Mouse (Mus musculus) embryonic facial prominence, embryonic 11.5 days (tissue): ENCODE measurements around the gene Steap1. TPM values are rescaled to one million over a fixed set of nuclear protein-coding genes. Genes with fewer than 3 reads are reported as not detected.

Experiments used
- ATAC-seq: fragments of 200-750 bp; cut with Nextera tagmentation; replicated peaks from 2 replicates; pipeline ENCODE4 v1.8.0; 2017; ENCODE audit warnings: low read depth; ENCODE audit not compliant: insufficient number of reproducible peaks, low FRiP score, low TSS enrichment
- DNase-seq: peaks from one replicate; pipeline ENCODE4 v3.0.0-alpha.2; 2015; ENCODE audit warnings: low spot score
- H3K27ac ChIP-seq: fragments of 300-500 bp; sonication (generic); replicated peaks from 2 replicates; pipeline ENCODE4 v1.5.1; 2014; ENCODE audit warnings: mild to moderate bottlenecking, low read depth, low read length, control low read depth
- H3K27me3 ChIP-seq: fragments of 300-500 bp; sonication (generic); 2 replicates; pipeline ENCODE4 v1.6.1; 2014; ENCODE audit warnings: mild to moderate bottlenecking, low read length, moderate library complexity, mixed read lengths; ENCODE audit not compliant: control insufficient read depth, insufficient read depth
- H3K36me3 ChIP-seq: fragments of 300-500 bp; sonication (generic); replicated peaks from 2 replicates; pipeline ENCODE4 v1.6.1; 2014; ENCODE audit warnings: low read depth, mild to moderate bottlenecking, low read length, moderate library complexity, mixed read lengths; ENCODE audit not compliant: control insufficient read depth, insufficient read depth
- H3K4me1 ChIP-seq: fragments of 300-500 bp; sonication (generic); 2 replicates; pipeline ENCODE4 v1.6.1; 2014; ENCODE audit warnings: low read length, mixed read lengths; ENCODE audit not compliant: control insufficient read depth, insufficient read depth
- H3K4me2 ChIP-seq: fragments of 300-500 bp; sonication (generic); 2 replicates; pipeline ENCODE4 v1.6.1; 2014; ENCODE audit warnings: low read depth, mild to moderate bottlenecking, control low read depth, low read length, moderate library complexity
- H3K4me3 ChIP-seq: fragments of 300-500 bp; sonication (generic); 2 replicates; pipeline ENCODE4 v1.5.1; 2014; ENCODE audit warnings: low read depth, low read length, control low read depth
- H3K9ac ChIP-seq: fragments of 300-500 bp; sonication (generic); replicated peaks from 2 replicates; pipeline ENCODE4 v1.6.1; 2014; ENCODE audit warnings: mild to moderate bottlenecking, control low read depth, low read length
- H3K9me3 ChIP-seq: fragments of 300-500 bp; sonication (generic); replicated peaks from 2 replicates; pipeline ENCODE4 v1.6.1; 2016; ENCODE audit warnings: mild to moderate bottlenecking, low read length, inconsistent platforms, mixed read lengths; ENCODE audit not compliant: control insufficient read depth
- WGBS: fragments of 180-500 bp; shearing (Covaris S2); extraction: QIAGEN DNeasy Blood & Tissue Kit; methylation state at CpG from one replicate; pipeline ENCODE4 v1.1.7; 2014; 5-methylcytosine and 5-hydroxymethylcytosine counted together
- polyA plus RNA-seq: library from polyadenylated mRNA; unstranded; fragments of >200 nt; fragmentation: Nextera tagmentation; extraction: Ambion mirVana; gene quantifications from 2 replicates; pipeline ENCODE4 v1.2.1, GENCODE M21; 2014

Gene Steap1
- polyA plus RNA-seq, 1 experiment from 2014 or later, result 3.9 TPM

GRCm38 (mm10) chr5:5693956-5694653 lies 55.0 kb downstream of the Steap1 start, which contains the start of gene Steap2:
Steap2 (minus strand) TSS chr5:5694578.
- H3K4me2 ChIP-seq, result peak within 1 kb of the TSS; percentile 81
- H3K9me3 ChIP-seq, result no peaks in the 10 kb centered on the region
- H3K4me1 ChIP-seq, result no peaks in the 10 kb centered on the region
- under 1% methylated on average over 45 of the region's 66 CpGs for WGBS
- no peak within 1 kb of the TSS; the same call in 1 of the 2 replicates for H3K27ac ChIP-seq
- no peaks in the 10 kb centered on the region for H3K36me3 ChIP-seq
- ATAC-seq (peak; percentile 93), DNase-seq (peak; percentile 70)
- H3K4me3 ChIP-seq, result peak within 1 kb of the TSS; percentile 78
- H3K27me3 ChIP-seq, result no peaks in the 10 kb centered on the region
- peak within 1 kb of the TSS; percentile 85 for H3K9ac ChIP-seq

- ATAC-seq (peak; percentile 64), DNase-seq (peak; percentile 49)
- H3K4me3 ChIP-seq, result peak overlapping the region; percentile 78
- H3K27ac ChIP-seq, result no peak overlapping the region; the same call in 1 of the 2 replicates
- peak overlapping the region; percentile 85 for H3K9ac ChIP-seq
- no peaks in the 10 kb centered on the region for H3K9me3 ChIP-seq
- no peaks in the 10 kb centered on the region for H3K36me3 ChIP-seq
- H3K4me2 ChIP-seq, result peak overlapping the region; percentile 81
- H3K27me3 ChIP-seq, result no peaks in the 10 kb centered on the region
- no peaks in the 10 kb centered on the region for H3K4me1 ChIP-seq
- under 1% methylated on average over 26 of the region's 29 CpGs for WGBS
Observed at GRCm38 (mm10) chr5:5693541-5693955, 55.6 kb downstream of the Steap1 start.

GRCm38 (mm10) chr5:5692167-5692738 lies 56.9 kb downstream of the Steap1 start:
- 54% methylated on average over 4 of the region's 4 CpGs for WGBS
- no peak for ATAC-seq
- no peak for DNase-seq

DNA sequence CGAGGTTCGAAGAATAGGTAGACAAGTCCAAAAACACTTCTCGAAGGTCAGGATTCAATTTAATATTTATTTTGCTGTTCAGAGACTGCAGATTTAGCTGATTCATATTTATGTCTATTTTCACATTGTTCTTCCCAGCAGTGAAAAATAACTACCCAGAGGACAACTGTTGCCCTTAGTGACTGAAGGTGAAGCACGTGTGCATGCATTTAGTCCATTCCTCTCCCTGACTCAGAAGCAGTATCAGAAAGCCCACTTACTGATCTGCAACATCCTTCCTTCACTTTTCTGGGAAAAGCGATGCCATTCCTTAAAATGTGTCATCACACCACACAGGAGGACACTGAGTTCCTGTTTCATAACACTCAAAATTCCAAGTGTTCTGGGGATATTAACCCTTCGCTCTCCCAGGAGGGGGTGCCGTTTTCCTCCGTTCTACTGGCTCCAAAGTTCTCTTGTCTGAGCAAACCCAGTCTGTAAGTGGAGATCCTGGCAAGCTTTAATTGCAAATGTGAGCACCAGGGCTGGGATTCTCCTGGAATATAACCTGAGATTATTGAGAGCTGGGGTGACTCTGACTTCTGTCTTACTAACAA lies 60.1 kb downstream of the Steap1 start:
- Histone ChIP-seq H3K27me3 (no peaks in the 10 kb centered on the region), H3K27ac (no peak overlapping the region), H3K4me1 (no peaks in the 10 kb centered on the region), H3K9ac (no peak overlapping the region), H3K4me3 (no peak overlapping the region), H3K9me3 (no peaks in the 10 kb centered on the region), H3K4me2 (no peak overlapping the region), H3K36me3 (no peaks in the 10 kb centered on the region)
- DNase-seq, result no peak
- 73% methylated on average over 8 of the region's 8 CpGs for WGBS
- ATAC-seq, result no peak

More at GRCm38 (mm10) chr5:5692167-5692738, 56.9 kb downstream of the Steap1 start:
- no peaks in the 10 kb centered on the region for H3K4me1 ChIP-seq
- H3K9me3 ChIP-seq, result no peaks in the 10 kb centered on the region
- no peaks in the 10 kb centered on the region for H3K36me3 ChIP-seq
- H3K4me3 ChIP-seq, result no peak overlapping the region
- no peak overlapping the region for H3K27ac ChIP-seq
- no peaks in the 10 kb centered on the region for H3K27me3 ChIP-seq
- no peak overlapping the region for H3K4me2 ChIP-seq
- no peak overlapping the region for H3K9ac ChIP-seq

- 86% methylated on average over 6 of the region's 6 CpGs for WGBS
- Histone ChIP-seq H3K4me3 (no peak overlapping the region), H3K9me3 (no peaks in the 10 kb centered on the region), H3K36me3 (no peaks in the 10 kb centered on the region), H3K27ac (no peak overlapping the region), H3K4me1 (no peaks in the 10 kb centered on the region), H3K9ac (no peak overlapping the region), H3K4me2 (no peak overlapping the region), H3K27me3 (no peaks in the 10 kb centered on the region)
- ATAC-seq (no peak), DNase-seq (no peak)
Observed at GRCm38 (mm10) chr5:5688228-5688627, 60.9 kb downstream of the Steap1 start.

- DNase-seq, result no peak
- 3% methylated on average over 1 of the region's 1 CpGs for WGBS
- H3K27ac ChIP-seq, result no peak overlapping the region
- H3K4me3 ChIP-seq, result no peak overlapping the region
- H3K36me3 ChIP-seq, result no peaks in the 10 kb centered on the region
- no peak overlapping the region for H3K9ac ChIP-seq
- no peaks in the 10 kb centered on the region for H3K27me3 ChIP-seq
- no peaks in the 10 kb centered on the region for H3K9me3 ChIP-seq
- no peaks in the 10 kb centered on the region for H3K4me1 ChIP-seq
- ATAC-seq, result 0 out of 2 replicates have a peak, but pooled peaks have one; percentile 22
- H3K4me2 ChIP-seq, result no peak overlapping the region
Observed at GRCm38 (mm10) chr5:5686973-5687372, 62.2 kb downstream of the Steap1 start.
